Mouse (Mus musculus) frontal cortex, adult 2 months (tissue): ENCODE measurements around the gene Cdhr2. TPM values are rescaled to one million over a fixed set of nuclear protein-coding genes. Genes with fewer than 3 reads are reported as not detected.

ENCODE experiments used
- DNase-seq, 2 experiments: peaks; one replicate each; pipeline ENCODE4 v3.0.0; 2022; ENCODE audit warnings: low spot score in 1 of 2; ENCODE audit errors: extremely low spot score in 1 of 2
- polyA plus RNA-seq: library from polyadenylated mRNA; depleted of rRNA; stranded (reverse); fragments of >200 nt; gene quantifications from 2 replicates; pipeline ENCODE4 v1.2.3, GENCODE M21; 2012

The Cdhr2 gene
- polyA plus RNA-seq, 1 experiment: 0.22 TPM

- peak in 1 of 2 experiments; percentile 75 for DNase-seq
Observed at GRCm38 (mm10) chr13:54749061-54749863, 48.0 kb downstream of the Cdhr2 start.

DNA sequence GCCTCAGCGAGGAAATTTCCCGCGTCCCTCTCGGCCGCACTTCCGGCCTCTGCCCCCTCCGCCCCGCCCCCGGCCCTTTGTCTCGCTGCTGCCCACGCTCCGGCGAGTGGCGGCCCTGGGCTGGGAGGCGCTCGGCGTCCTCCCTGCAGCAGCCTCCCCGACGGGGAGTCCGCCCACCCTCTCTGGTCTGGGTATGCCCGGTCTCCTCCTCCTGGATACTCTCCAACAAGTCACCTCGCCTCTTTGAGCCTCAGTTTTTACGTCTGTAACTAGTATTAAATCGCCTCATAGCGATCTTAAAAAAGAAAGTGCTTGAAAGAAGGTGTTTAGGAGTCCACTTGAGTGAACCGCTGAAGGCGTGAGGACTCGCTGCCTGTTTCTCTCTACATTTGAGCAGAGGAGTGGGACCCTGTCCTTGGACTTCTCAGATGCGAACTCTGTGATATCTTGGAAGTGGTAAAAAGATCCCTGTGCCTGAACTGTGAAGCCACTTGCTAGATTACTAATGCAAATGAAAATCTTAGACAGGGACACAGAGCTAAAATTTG, 48.7 kb downstream of the Cdhr2 start, which contains the start of gene Gprin1:
Gene Gprin1 (minus strand): TSS at position 11 of the 548 bp plus-strand sequence.
- DNase-seq: no peak

DNA sequence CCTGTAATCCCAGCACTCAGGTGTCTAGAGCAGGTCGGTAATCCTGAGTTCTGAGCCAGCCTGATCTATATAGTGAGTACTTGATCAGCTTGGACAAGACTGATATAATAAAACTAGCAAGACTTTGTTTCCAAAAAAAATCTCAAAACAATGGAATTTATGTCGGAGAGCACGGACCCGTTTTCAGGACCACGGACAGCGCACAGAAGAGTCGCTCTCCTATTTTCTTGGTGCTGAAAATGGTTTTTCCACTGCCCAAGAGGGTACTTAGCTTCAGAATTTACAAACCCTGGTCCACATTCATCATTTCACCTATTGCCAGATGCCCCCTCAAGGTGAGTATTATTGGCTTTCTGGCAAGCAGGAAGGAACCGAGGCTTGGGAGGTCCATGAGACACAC, 49.4 kb downstream of the Cdhr2 start:
- no peak for DNase-seq

- peak; percentile 86 to 91 for DNase-seq
Observed at GRCm38 (mm10) chr13:54752656-54753055, 51.4 kb downstream of the Cdhr2 start.

DNA sequence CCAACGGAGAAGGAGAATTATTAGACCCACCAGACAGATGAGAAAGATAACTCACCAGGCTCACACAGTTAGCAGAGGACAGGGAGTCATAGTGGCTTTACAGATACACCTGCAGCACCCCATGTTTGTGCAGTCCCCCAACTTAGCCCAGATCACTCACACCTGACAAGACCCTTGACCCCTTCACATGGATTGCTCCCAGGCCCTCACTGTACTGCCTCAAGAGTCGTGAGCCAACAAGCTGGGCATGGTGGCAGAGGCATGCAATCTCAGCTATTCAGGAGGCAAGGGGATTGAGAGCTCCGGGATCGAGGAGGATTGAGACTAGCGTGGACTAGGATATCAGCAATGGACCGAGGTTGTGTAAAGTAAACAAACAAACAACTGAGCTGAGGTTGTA, 52.5 kb downstream of the Cdhr2 start:
- no peak for DNase-seq

DNA sequence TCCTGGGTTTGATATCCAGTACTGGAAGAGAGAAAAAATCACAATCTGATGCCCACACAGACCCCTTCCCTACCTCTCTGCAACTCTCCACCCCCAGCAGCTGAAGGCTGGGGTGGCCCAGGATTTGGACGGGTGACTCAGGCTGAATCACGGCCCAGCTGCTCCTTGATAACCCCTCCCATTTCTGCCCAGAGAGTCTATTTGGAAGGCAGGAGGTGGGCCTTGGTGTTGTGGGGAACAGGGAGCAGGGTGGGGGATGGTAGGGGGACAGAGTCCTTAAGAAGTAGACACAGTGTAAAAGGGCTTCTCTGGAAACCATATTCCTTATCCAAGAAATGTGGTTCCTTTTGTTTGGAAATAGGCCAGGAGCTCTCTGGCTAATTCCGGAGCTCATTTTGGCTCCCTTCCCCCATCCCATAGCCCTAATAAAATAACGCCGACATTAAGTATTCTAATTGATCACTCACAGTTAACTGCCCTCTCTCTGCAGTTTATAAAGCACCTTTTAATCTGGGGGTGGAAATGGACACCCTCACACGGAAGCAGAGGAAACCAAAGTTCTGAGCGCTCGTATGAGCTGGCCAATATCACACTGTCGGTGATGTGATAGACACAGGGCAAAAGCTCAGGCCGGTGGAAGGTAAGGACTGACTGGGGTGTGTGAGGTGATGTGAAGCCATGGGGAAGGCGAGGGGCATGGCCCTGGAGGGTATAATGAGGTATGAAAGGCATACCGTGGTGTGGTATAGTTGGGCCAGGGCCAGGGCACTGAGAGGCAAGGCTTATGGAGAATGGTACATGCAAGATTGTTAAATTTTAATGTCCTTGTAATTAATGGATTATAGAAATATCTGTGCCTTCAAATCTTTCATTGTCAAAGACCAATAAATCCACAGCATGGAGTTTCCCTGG, 53.2 kb downstream of the Cdhr2 start:
- no peak for DNase-seq

DNA sequence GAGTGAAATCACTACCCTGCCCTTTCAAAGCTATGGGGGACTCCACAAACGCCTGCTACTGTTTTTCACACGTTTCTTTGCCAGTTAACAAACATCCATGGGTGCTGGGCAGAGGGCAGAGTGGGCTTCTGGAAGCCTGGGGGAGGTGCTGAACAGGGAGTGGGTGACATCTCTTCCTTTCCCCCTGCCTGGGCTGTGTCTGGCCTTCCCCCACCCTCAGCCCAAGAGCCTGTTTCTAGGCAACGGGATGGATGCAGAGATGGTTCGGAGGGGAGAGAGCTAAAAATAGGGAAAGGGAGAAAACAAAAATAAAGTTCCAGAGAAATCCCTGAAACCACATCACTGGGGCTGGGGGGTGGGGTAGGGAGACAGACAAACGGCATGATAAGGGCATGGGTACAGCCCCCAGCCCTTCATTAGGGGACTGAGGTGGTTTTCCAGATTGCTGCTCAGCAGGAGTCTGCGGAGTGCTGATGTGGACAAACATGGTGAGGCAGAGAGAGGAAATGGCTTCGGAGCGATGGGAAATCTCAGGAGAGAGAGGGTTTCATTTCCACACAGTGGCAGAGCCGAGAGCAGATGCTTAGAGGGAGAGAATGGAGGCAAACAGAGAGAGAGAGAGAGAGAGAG, 54.1 kb downstream of the Cdhr2 start:
- DNase-seq: peak in 1 of 2 experiments; percentile 72

DNA sequence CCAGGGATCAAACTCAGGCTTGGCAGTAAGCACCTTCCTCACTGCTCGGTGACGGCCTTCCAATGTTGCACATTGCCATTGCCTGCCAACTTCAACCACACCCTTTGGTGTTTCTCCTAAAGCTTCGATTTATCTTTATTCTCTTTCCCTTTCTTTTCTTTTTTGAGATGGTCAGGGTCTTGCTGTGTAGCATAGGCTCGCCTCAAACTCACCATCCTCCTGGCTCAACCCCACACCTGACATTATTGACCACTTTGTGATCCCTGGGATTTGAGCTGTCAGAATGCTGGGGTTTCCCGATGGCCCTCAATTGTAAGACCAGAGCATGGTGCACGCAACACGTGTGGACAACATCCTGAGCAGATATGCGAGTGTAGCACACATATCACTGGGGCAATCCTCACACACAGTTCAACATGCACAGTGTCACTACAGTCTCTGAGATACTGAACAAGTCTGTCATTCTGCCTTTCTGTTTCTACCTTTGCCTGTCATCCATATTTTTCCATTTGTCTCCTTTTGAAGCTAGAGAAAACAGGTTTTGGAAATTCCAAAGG, 55.0 kb downstream of the Cdhr2 start:
- no peak for DNase-seq

DNA sequence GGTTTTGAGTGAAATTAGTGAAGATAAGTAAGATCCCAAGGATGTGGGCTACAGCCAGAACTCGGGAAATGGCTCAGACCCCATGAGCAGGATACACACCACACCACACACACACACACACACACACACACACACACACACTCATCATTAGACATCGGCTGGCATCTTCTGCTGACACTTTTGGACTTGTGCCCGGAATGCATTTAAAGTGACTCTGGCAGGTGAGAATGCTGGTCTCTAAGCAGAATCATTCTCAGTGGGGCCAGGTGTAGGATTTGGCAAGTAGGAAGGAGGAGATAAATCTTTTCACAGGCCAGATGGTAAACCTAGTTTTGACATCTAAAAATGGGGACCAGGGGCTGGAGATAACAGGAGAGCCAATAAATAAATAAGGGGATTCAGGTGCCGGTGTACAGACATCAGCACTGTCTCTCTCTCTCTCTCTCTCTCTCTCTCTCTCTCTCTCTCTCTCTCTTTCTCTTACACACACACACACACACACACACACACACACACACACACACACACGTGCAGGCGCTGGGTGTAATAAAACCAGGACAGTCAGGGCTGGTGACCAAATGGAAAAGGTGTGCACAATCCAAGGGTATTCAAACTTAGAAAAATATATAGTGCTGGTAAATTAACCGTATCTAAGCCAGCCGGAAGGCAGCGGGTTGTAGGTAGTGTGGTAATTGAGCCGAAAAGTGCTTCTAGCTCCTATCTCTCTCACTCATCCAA, 56.0 kb downstream of the Cdhr2 start:
- peak in 1 of 2 experiments; percentile 70 for DNase-seq

DNA sequence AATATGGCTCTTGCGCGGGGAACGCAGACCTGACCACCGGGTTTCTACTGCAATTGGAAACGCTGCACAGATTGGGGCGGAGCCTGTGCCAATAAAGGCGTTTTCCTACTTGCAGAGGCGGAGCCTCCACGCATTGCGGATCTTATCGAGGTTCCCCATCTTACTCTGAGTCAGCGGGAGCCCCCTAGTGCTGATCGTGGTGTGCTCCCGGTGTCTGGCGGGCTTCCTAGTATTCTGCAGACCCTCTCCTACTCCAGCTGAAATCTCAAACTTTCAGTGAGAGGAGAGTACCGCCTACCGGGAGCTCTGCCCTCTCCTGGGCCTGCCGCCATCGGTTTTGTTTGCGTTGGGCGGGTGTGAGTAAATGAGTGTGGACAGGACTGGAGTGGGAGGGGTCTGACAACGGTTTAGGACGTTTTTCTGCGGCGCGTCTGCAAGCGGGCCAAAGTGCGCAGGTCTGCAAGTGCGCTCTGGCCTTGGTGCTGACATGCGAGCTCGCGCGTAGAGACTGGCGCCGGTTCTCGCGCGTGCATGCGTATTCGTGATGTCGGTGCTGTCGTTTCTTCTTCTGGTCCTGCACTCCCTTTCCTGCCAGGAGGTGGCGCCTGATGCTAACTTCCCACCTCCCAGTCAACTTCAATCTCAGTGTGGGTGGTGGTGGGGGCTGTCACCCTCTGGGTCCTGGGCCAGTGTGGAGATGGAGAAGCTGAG, 56.9 kb downstream of the Cdhr2 start:
- peak; percentile 89 to 93 for DNase-seq

GRCm38 (mm10) chr13:54758756-54759470, 57.7 kb downstream of the Cdhr2 start:
- DNase-seq: peak in 1 of 2 experiments; percentile 34

DNA sequence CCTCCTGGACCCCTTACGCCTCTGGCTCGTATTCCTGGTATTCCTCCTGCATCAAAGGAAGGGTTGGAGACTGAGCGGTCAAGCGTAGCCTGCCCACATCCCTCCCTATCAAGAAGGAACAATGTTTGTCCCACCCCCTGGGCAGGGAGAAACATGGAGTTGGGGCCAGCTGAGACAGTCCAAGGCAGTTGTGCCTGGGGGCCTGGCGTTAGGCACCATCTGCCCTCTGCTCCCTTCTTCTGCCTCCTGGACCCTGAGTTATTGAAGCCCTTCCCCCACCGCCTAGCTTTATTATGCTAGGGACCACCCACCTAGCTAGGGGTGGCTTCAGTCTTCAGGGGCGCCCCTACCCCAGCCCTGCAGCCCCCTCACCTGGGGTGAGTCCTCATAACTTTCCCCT, 58.2 kb downstream of the Cdhr2 start:
- DNase-seq: peak in 1 of 2 experiments; percentile 11

DNA sequence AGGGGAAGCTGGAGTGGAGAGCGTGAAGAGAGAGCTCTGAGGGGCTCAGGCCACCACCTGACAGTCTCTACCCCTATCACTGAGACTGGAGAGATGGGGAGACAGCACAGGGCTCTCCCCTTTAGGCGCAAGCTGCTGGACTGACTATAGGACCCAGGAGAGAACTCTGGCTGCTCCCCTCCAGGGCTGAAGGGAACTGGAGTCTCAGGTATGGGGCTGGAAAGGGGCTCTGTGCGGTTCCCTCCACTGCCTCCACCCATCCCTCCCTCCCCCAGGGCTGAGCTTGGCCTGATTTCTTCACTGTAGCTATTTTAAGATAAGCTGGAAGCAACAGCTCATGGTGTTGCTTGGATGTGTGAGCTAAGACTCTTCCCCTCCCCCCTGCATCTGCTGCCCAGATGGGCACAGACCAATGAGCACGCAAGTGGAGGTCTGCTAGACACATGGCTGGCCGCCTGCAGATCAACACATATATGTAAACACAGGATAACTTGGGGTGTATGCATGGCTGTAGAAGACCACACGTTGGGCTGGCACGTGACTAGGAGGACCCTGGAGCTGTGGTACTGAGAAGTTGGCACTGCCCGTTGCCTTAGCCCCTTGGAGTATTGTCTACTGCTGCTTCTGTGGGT, 59.0 kb downstream of the Cdhr2 start:
- DNase-seq: peak; percentile 91 to 94

DNA sequence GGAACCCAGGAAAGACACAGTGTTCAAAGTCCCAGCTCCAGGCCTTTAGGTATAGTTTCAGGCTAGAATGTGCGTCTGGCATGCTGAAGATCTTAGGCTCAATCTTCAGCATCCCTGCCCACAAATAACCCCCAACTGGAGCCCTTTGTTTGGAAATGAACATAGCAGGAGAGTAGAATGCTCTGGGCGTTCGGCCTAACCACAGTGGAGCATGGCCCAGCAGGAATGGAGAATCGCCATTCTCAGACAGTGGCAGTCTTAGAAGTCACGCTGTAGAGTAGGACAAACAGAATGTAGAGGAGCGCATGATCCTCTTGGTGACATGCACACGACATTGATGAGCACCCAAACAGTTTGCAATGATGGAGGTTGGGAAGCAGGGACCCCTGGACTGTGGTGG, 59.6 kb downstream of the Cdhr2 start:
- no peak for DNase-seq

DNA sequence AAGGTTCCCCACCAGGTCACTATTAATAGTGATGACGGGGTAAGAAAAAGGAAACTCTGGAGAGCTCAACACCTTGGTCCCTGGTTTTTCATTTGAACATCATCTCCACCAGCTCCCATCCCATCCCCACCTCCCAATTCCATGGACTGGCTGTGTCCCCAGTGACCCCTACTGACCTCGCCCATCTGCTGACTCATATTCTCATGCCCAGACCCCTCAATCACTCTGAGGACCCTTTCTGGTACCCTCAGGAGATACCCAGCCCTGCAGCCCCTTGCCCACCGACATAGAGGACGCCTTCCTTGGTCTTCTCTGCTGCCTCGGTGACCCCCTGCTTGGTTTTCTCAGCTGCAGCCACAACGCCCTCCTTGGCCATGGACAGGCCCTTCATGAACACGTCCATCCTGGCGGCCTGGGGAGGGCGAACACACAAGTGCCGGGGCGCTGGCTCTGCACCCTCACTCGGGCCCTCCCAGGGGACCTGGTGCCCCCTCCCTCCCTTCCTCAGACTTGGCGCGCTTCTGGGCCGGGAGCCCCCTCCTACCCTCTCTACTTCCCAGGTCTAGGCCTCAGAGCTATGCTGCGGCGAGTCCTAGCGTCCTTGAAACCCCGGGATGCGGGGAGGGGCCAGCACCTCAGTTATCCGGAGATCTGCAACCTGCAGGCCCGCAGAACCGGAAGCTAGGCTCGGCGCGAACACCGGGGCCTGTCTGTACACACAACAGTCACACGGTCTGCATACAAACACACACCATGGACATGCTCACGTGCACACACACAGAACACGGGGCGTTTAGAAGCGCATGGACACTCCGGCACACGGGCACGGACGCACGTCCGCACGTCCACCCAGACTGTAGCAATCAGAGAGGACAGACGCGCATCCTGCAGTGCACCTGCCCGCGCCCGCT, 64.3 kb downstream of the Cdhr2 start:
- peak in 1 of 2 experiments; percentile 50 for DNase-seq

- peak in 1 of 2 experiments; percentile 90 for DNase-seq
Observed at GRCm38 (mm10) chr13:54766192-54766768, 65.0 kb downstream of the Cdhr2 start, which contains the start of gene Sncb. Gene Sncb, minus strand, starts transcription at chr13:54766595.
